Mouse (Mus musculus) MEL (cell line): ENCODE measurements around the gene Atp6v0b. TPM values are rescaled to one million over a fixed set of nuclear protein-coding genes. Genes with fewer than 3 reads are reported as not detected.

ENCODE experiments used
- DNase-seq: peaks from one replicate; pipeline ENCODE4 v3.0.0; 2011; ENCODE audit warnings: low read depth, low spot score
- H3K27ac ChIP-seq: 2 replicates; pipeline ENCODE4 v1.5.1; 2012; ENCODE audit warnings: low read depth, mild to moderate bottlenecking, control low read depth, low read length, moderate library complexity; ENCODE audit not compliant: control insufficient read depth
- H3K27me3 ChIP-seq, 2 experiments: fragments of 150-350 bp in 1 of 2; sonication (generic) in 1 of 2; 2 replicates each; pipeline ENCODE4 v1.6.1; 2012; ENCODE audit warnings: low read length in 2 of 2, mild to moderate bottlenecking in 2 of 2, improper control_type of control experiment in 1 of 2, moderate library complexity in 1 of 2; ENCODE audit not compliant: insufficient read depth in 2 of 2, control insufficient read depth in 1 of 2
- H3K36me3 ChIP-seq, 2 experiments: 2 replicates each; pipeline ENCODE4 v1.6.1; 2012 to 2014; ENCODE audit warnings: low read length in 2 of 2, improper control_type of control experiment in 1 of 2, inconsistent platforms in 1 of 2, mild to moderate bottlenecking in 1 of 2; ENCODE audit not compliant: insufficient read depth in 2 of 2, control insufficient read depth in 1 of 2
- H3K4me1 ChIP-seq, 2 experiments: fragments of 150-350 bp in 1 of 2; sonication (generic) in 1 of 2; 2 replicates each; pipeline ENCODE4 v1.6.1; 2012; ENCODE audit warnings: low read length in 2 of 2, improper control_type of control experiment in 1 of 2, mild to moderate bottlenecking in 1 of 2; ENCODE audit not compliant: insufficient read depth in 2 of 2, control insufficient read depth in 1 of 2
- H3K4me3 ChIP-seq, 2 experiments: fragments of 150-350 bp in 1 of 2; sonication (generic) in 1 of 2; 2 replicates each; pipeline ENCODE4 v1.5.1; 2012; ENCODE audit warnings: low read depth in 2 of 2, low read length in 2 of 2, mild to moderate bottlenecking in 2 of 2, moderate library complexity in 2 of 2, control low read depth in 1 of 2, improper control_type of control experiment in 1 of 2; ENCODE audit not compliant: control insufficient read depth in 1 of 2, insufficient read depth in 1 of 2
- H3K79me2 ChIP-seq: 2 replicates; pipeline ENCODE4 v1.6.1; 2012; ENCODE audit warnings: mild to moderate bottlenecking, low read length, moderate library complexity; ENCODE audit not compliant: control insufficient read depth, poor library complexity, insufficient read depth
- H3K9ac ChIP-seq: 2 replicates; pipeline ENCODE4 v1.6.1; 2012; ENCODE audit warnings: low read depth, mild to moderate bottlenecking, control low read depth, low read length, moderate library complexity; ENCODE audit not compliant: control insufficient read depth, poor library complexity, severe bottlenecking
- H3K9me3 ChIP-seq: fragments of 150-350 bp; sonication (generic); replicated peaks from 2 replicates; pipeline ENCODE4 v1.6.1; 2012; ENCODE audit warnings: mild to moderate bottlenecking, low read length, improper control_type of control experiment, moderate library complexity; ENCODE audit not compliant: insufficient read depth
- CHD1 ChIP-seq: IDR thresholded peaks from 2 replicates; pipeline ENCODE4 v1.6.1; 2012; ENCODE audit warnings: low read depth, mild to moderate bottlenecking, inconsistent platforms, low read length, improper control_type of control experiment
- CTCF ChIP-seq, 3 experiments: IDR thresholded peaks in 2 of 3; conservative IDR thresholded peaks in 1 of 3; 2 replicates each; pipeline ENCODE4 v1.5.1; 2011 to 2012; ENCODE audit warnings: low read length in 3 of 3, low read depth in 2 of 3, mild to moderate bottlenecking in 2 of 3, improper control_type of control experiment in 1 of 3, inconsistent platforms in 1 of 3, mixed read lengths in 1 of 3, moderate library complexity in 1 of 3; ENCODE audit not compliant: control insufficient read depth in 1 of 3, insufficient read depth in 1 of 3, poor library complexity in 1 of 3, severe bottlenecking in 1 of 3
- E2F4 ChIP-seq: IDR thresholded peaks from 2 replicates; pipeline ENCODE4 v1.6.1; 2011; ENCODE audit warnings: low read depth, low read length, improper control_type of control experiment, borderline replicate concordance
- EP300 ChIP-seq, 2 experiments: IDR thresholded peaks; 2 replicates each; pipeline ENCODE4 v1.6.1; 2011; ENCODE audit warnings: improper control_type of control experiment in 2 of 2, low read length in 2 of 2, low read depth in 1 of 2, mild to moderate bottlenecking in 1 of 2
- KAT2A ChIP-seq: conservative IDR thresholded peaks from 2 replicates; pipeline ENCODE4 v1.6.1; 2012; ENCODE audit warnings: low read depth, low read length, improper control_type of control experiment, inconsistent platforms
- MAFK ChIP-seq: IDR thresholded peaks from 2 replicates; pipeline ENCODE4 v1.6.1; 2011; ENCODE audit warnings: low read depth, mild to moderate bottlenecking, low read length, improper control_type of control experiment, borderline replicate concordance
- MAX ChIP-seq: IDR thresholded peaks from 2 replicates; pipeline ENCODE4 v1.6.1; 2011; ENCODE audit warnings: low read length, improper control_type of control experiment
- MAZ ChIP-seq: IDR thresholded peaks from 2 replicates; pipeline ENCODE4 v1.6.1; 2012; ENCODE audit warnings: low read depth, mild to moderate bottlenecking, inconsistent platforms, low read length, improper control_type of control experiment
- MEF2A ChIP-seq: IDR thresholded peaks from 2 replicates; pipeline ENCODE4 v1.6.1; 2014; ENCODE audit warnings: low read depth, mild to moderate bottlenecking, inconsistent platforms, low read length, improper control_type of control experiment; ENCODE audit not compliant: poor library complexity, insufficient replicate concordance, severe bottlenecking; ENCODE audit errors: extremely low read depth
- MYB ChIP-seq: IDR thresholded peaks from 2 replicates; pipeline ENCODE4 v1.6.1; 2011; ENCODE audit warnings: mild to moderate bottlenecking, low read depth, low read length, improper control_type of control experiment
- MYC ChIP-seq: IDR thresholded peaks from 2 replicates; pipeline ENCODE4 v1.6.1; 2011; ENCODE audit warnings: low read depth, mild to moderate bottlenecking, low read length, improper control_type of control experiment, moderate library complexity
- NELFE ChIP-seq: IDR thresholded peaks from 2 replicates; pipeline ENCODE4 v1.6.1; 2011; ENCODE audit warnings: low read depth, low read length, improper control_type of control experiment
- NRF1 ChIP-seq: IDR thresholded peaks from 2 replicates; pipeline ENCODE4 v1.6.1; 2014; ENCODE audit warnings: low read depth, mild to moderate bottlenecking, inconsistent platforms, low read length, improper control_type of control experiment, moderate library complexity; ENCODE audit not compliant: poor library complexity, insufficient read depth, severe bottlenecking
- POLR2A ChIP-seq, 2 experiments: IDR thresholded peaks; 2 replicates each; pipeline ENCODE4 v1.6.1; 2011 to 2012; ENCODE audit warnings: low read length in 2 of 2, mild to moderate bottlenecking in 2 of 2, control low read depth in 1 of 2, improper control_type of control experiment in 1 of 2, low read depth in 1 of 2, moderate library complexity in 1 of 2; ENCODE audit not compliant: control insufficient read depth in 1 of 2, insufficient read depth in 1 of 2, poor library complexity in 1 of 2
- POLR2AphosphoS2 ChIP-seq: IDR thresholded peaks from 2 replicates; pipeline ENCODE4 v1.6.1; 2011; ENCODE audit warnings: low read length, improper control_type of control experiment
- POLR2AphosphoS5 ChIP-seq: IDR thresholded peaks from 2 replicates; pipeline ENCODE4 v1.6.1; 2012; ENCODE audit warnings: low read depth, borderline replicate concordance, mild to moderate bottlenecking, inconsistent platforms, low read length, moderate library complexity, mixed read lengths
- SMC3 ChIP-seq: IDR thresholded peaks from 2 replicates; pipeline ENCODE4 v1.6.1; 2011; ENCODE audit warnings: low read depth, low read length, improper control_type of control experiment
- TCF12 ChIP-seq: IDR thresholded peaks from 2 replicates; pipeline ENCODE4 v1.6.1; 2014; ENCODE audit warnings: low read depth, mild to moderate bottlenecking, inconsistent platforms, low read length, improper control_type of control experiment, moderate library complexity
- UBTF ChIP-seq: IDR thresholded peaks from 2 replicates; pipeline ENCODE4 v1.6.1; 2012; ENCODE audit warnings: low read depth, mild to moderate bottlenecking, inconsistent platforms, low read length, improper control_type of control experiment, moderate library complexity, borderline replicate concordance; ENCODE audit not compliant: insufficient read depth
- USF1 ChIP-seq: IDR thresholded peaks from 2 replicates; pipeline ENCODE4 v1.6.1; 2014; ENCODE audit warnings: low read depth, mild to moderate bottlenecking, inconsistent platforms, low read length, improper control_type of control experiment, moderate library complexity
- USF2 ChIP-seq, 2 experiments: IDR thresholded peaks; 2 replicates each; pipeline ENCODE4 v1.6.1; 2011 to 2012; ENCODE audit warnings: improper control_type of control experiment in 2 of 2, low read length in 2 of 2, borderline replicate concordance in 1 of 2, inconsistent platforms in 1 of 2, low read depth in 1 of 2, mild to moderate bottlenecking in 1 of 2; ENCODE audit not compliant: insufficient read depth in 1 of 2
- ZC3H11A ChIP-seq: IDR thresholded peaks from 2 replicates; pipeline ENCODE4 v1.6.1; 2012; ENCODE audit warnings: low read depth, mild to moderate bottlenecking, inconsistent platforms, low read length, improper control_type of control experiment
- ZKSCAN1 ChIP-seq: IDR thresholded peaks from 2 replicates; pipeline ENCODE4 v1.6.1; 2012; ENCODE audit warnings: low read depth, mild to moderate bottlenecking, inconsistent platforms, low read length, improper control_type of control experiment, moderate library complexity
- ZNF384 ChIP-seq: IDR thresholded peaks from 2 replicates; pipeline ENCODE4 v1.6.1; 2012; ENCODE audit warnings: low read depth, mild to moderate bottlenecking, inconsistent platforms, low read length, improper control_type of control experiment
- polyA plus RNA-seq, 2 experiments: library from polyadenylated mRNA; stranded (reverse) in 1 of 2; unstranded in 1 of 2; fragments of >175 nt in 1 of 2; fragments of >200 nt in 1 of 2; gene quantifications; 2 replicates each; pipeline versions ENCODE4 v1.2.1 to v1.2.4; 2012; ENCODE audit warnings: low replicate concordance in 2 of 2, low read depth in 1 of 2; ENCODE audit not compliant: insufficient read length in 2 of 2, insufficient read depth in 1 of 2, missing spikeins in 1 of 2
- total RNA-seq: library from RNA; depleted of rRNA; stranded (reverse); fragments of 300-350 nt; gene quantifications from 2 replicates; pipeline ENCODE4 v1.2.3, GENCODE M21; 2012

Gene Atp6v0b
- total and polyA plus RNA-seq, 3 experiments = 286 to 343 TPM; not detected in 1

GRCm38 (mm10) chr4:117840821-117841220 is 46.3 kb downstream of the Atp6v0b start:
- peaks cover 0 to 14% of the 10 kb centered on the region in 2 experiments; a peak in 2 of 4 replicates for H3K36me3 ChIP-seq
- no peak overlapping the region for H3K4me3 ChIP-seq
- H3K27ac ChIP-seq = no peak overlapping the region
- TF ChIP-seq KAT2A (no peak), CHD1 (no peak), MYB (no peak), MAZ (no peak), POLR2AphosphoS2 (no peak), MAX (no peak), NELFE (no peak), EP300 (IDR thresholded peaks at IDR 0.05; ENCODE audit: low read depth in 1 of 2, low read length in 2 of 2) (no peak), POLR2AphosphoS5 (no peak), USF2 (IDR thresholded peaks at IDR 0.05; ENCODE audit: borderline replicate concordance in 1 of 2, insufficient read depth in 1 of 2, low read depth in 1 of 2, low read length in 2 of 2) (no peak), UBTF (no peak), USF1 (no peak), ZKSCAN1 (no peak), MAFK (no peak)
- H3K4me1 ChIP-seq = peaks cover 4 to 15% of the 10 kb centered on the region in 2 experiments
- no peaks in the 10 kb centered on the region for H3K27me3 ChIP-seq
- H3K9ac ChIP-seq = no peak overlapping the region
- H3K79me2 ChIP-seq = peaks cover 3% of the 10 kb centered on the region; the same call in 1 of the 2 replicates
- no peak for DNase-seq
- H3K9me3 ChIP-seq = no peaks in the 10 kb centered on the region

GRCm38 (mm10) chr4:117839366-117839765 is 47.8 kb downstream of the Atp6v0b start:
- H3K9ac ChIP-seq = no peak overlapping the region
- no peak for DNase-seq

More at GRCm38 (mm10) chr4:117839366-117839765, 47.8 kb downstream of the Atp6v0b start:
- Histone ChIP-seq H3K36me3 (peaks cover 0 to 15% of the 10 kb centered on the region in 2 experiments; a peak in 2 of 4 replicates), H3K27me3 (no peaks in the 10 kb centered on the region), H3K79me2 (peaks cover 3% of the 10 kb centered on the region; the same call in 1 of the 2 replicates), H3K27ac (no peak overlapping the region), H3K4me1 (peaks cover 6 to 20% of the 10 kb centered on the region in 2 experiments), H3K9me3 (no peaks in the 10 kb centered on the region), H3K4me3 (no peak overlapping the region)
- TF ChIP-seq MEF2A = no peak
- no peak for TF ChIP-seq TCF12
- no peak for TF ChIP-seq E2F4
- TF ChIP-seq MAFK = no peak
- TF ChIP-seq NRF1 = no peak
- TF ChIP-seq ZC3H11A = no peak
- TF ChIP-seq ZNF384 = no peak
- TF ChIP-seq ZKSCAN1 = no peak
- TF ChIP-seq MAZ = no peak
- TF ChIP-seq MYC = no peak
- no peak for TF ChIP-seq POLR2A (IDR thresholded peaks at IDR 0.05; ENCODE audit: control insufficient read depth in 1 of 2, insufficient read depth in 1 of 2, low read depth in 1 of 2, low read length in 2 of 2, poor library complexity in 1 of 2)
- no peak for TF ChIP-seq CTCF (IDR thresholded peaks at IDR 0.05 in 2 of 3, conservative IDR thresholded peaks at IDR 0.05 in 1 of 3; ENCODE audit: control insufficient read depth in 1 of 3, insufficient read depth in 1 of 3, low read depth in 2 of 3, low read length in 3 of 3, poor library complexity in 1 of 3, severe bottlenecking in 1 of 3)
- TF ChIP-seq SMC3 = no peak
- TF ChIP-seq KAT2A = no peak
